Mouse (Mus musculus): ENCODE measurements around the gene Fam166a. TPM values are rescaled to one million over a fixed set of nuclear protein-coding genes. Genes with fewer than 3 reads are reported as not detected.

Fam166a gene
- under 1 TPM in 1 of 2 experiments, not detected in 1; 0.59 TPM for total RNA-seq (2021)

DNA sequence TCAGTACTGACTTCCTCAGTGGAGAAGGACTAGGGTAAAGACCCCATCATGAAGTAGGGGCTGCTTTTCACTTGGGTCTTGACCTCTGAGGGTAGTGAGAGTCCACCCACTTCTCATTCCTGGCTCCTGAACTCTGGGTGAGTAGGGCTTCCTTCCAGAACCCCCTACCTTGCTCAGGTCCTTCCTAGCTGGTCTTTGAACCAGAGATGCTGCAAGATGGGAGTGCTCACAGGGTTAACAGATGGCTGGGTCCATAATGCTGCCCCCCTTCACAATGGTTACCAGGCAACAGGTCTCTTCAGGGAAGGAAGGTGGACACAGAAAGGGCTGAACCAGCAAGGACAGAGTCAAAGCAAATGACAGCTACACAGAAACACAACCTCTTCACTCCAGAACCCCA, at the start of gene Fam166a:
Gene Fam166a, plus strand, starts transcription at position 301 of the 400 bp plus-strand sequence.
- DNase-seq (ENCODE audit: extremely low spot score in 1 of 2, low spot score in 1 of 2), result no peak

DNA sequence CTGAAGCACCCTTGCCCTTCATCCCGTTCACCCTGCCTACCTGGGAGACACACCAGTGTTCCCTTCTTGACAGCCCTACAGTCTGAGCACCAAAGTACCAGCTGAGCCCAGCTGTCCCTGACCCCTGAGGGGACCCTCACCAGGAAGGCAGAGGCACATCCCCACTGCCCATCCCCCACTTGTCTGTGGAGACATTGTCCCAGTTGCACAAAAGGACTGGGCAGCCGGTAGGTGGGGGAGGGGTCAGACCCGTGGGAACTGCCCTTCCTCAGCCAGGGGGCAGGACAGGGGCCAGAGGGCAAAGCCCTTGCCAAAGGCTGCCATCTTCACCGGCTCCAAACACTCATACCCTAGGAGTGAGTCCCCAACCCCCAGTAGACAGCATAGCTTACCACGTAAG, 48.8 kb upstream of the Fam166a start:
- DNase-seq (ENCODE audit: extremely low spot score in 1 of 2, low spot score in 1 of 2), result no peak

DNA sequence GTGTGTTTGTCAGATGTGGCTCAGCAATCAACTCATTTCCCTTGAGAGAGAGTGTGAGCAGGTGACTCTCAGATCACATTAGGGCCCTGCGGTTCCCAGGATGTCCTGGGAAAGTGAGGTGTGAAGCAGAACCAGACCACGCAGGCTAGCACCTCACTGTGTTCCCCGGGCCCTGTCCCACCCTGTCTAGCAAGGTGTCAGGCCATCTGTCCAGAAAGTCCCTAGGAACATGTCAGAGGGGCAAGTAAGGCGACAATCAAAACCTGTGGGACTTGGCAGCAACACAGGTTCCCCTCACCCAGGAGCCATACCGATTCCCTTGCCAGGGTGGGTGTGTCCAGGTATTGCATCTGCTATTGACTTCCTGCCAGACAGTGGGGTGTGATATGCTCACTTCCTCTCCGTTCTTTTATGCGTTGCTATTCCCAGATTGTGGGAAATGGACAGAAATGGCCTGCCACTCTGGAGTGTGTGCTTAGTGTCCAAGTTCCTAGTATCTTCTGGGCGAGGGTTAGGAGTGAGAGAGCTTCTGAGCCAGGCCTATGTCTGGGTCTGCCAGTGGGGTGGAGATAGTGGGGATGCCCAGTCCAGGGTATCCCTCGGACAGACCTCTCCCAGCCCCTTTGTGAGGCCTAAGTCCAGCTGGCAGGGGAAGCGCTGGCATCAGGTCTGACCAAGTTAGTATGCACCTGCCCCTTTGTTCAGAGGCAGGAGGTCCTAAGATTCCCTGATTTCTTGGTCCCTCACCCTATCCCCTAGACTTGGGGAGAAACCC, 48.0 kb upstream of the Fam166a start:
- no peak for DNase-seq (ENCODE audit: extremely low spot score in 1 of 2, low spot score in 1 of 2)

DNA sequence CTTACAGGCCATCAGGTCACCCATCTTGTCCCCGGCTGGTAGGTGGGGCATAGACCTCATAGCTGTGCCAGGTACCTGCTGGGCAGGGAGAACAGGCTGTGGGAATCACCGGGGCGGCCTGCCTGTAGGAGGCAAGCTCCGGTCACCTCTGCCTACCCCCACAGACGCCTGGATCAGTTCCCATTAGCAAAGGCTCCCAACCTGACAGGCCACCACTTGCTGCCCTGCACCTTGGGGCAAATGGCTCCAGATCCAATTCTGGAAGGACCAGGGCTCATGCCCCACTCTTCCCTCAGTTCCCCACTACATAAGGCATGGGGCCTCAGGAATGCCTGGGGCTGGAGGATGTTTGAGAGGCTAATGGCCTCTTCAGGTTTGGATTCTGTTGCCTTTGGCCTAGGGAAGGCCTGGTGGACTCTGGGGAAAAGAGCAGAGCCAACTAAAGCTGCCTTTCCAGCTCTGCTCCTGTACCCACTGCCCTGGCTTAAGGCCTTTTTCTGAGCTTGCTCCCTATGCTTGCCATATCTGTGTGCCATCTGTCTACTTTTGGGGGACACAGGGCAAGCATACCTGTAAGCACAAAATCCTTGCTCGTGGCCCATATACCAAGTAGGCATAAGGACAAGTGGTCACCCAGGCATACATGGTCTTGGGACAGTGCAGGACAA, 47.3 kb upstream of the Fam166a start:
- no peak for DNase-seq (ENCODE audit: extremely low spot score in 1 of 2, low spot score in 1 of 2)

DNA sequence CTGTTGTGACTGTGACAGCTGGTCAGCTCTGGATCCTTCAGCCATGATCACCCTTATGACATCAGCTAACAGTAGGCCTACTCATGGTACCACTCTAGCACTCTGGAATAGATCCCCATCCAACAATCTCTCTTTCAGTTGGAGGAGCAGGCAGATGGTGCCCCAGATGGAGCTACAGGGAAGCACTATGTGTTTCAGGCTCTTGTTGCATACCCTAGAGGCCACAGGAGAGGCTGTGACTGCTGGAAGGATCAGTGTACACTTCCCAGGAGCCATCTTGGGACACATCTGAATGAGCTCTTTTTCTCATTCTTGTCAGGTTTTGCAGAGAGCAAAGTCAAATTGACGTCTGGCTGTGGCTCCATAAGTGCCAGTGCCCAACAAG, 46.8 kb upstream of the Fam166a start:
- peak in 1 of 2 experiments; percentile 59 for DNase-seq (ENCODE audit: extremely low spot score in 1 of 2, low spot score in 1 of 2)

DNA sequence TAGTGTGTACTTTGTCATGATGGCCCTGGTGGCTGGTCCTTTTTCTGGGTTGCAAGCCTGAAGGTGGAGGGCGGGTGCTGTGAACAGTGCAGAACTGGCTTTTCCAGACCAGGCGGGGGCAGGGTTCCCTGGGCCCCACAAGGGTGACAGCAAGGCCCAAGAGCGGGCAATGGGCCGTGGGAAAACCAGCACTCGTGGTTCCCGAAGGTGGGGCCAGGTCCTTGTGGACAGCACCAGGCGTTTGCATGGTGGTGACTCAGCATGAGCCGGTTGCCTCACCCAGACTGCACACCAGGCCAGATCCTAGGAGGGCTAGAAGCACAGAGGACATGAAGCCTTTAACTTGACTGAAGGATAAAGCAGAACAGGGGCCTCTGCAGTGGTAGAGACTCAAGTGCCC, 45.9 kb upstream of the Fam166a start:
- no peak for DNase-seq (ENCODE audit: extremely low spot score in 1 of 2, low spot score in 1 of 2)

DNA sequence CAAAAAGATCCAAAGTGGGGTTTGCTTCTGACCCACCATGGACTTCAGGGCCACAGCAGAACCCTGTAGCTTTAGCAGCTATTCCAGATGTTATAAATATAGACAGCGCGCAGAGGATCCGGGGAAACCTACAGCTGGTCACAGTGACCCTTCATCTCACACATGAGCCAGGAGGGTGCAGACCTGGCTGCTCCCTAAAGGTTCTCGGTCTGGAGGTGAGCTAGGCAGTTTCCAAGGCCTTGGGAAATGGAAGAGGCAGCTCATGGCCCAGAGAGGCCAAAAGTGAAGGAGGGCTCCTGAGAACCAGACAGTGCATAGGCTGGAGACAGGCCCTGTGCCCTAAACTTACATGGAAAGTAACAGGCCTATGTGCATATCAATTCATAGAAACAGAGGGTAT, 44.7 kb upstream of the Fam166a start:
- DNase-seq (ENCODE audit: extremely low spot score in 1 of 2, low spot score in 1 of 2), result no peak

DNA sequence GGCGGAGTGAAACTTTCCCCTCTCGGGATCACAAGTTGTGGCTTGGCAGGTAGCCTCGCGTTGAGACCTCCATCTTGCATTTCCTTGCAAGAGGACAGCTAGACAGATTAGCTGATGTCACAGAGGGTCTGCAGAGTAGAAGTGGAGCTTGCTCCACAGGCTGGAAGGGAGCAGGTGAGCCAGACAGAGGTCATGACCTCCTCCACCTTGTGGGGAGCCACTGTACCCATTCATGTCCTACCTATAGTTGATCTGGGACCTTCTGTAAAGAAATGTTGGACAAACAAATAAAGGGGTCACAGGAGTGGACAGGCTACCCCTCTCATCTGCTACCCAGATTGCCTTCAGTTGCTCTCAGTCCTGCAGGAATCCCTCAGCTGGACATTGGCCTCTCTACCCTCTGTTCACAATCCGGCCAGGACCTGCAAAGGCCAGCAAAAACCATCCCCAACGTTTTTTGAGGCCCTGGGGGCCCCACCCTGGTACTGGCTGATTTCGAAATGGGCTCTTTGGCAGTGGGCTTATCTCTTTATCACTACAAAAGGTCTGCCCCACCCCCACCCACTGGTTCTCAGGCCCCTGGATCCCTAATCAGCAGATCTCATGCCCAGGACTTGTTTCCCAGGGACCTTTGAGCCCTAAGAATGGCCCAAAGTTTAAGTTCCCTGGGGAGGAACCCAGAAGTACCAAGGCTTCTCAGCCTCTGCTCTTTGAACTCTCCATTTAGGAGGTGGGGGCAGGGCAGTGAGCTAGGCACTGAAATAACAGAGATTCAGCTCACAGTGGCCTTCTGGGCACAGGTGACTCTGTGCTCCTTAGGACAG, 43.5 kb upstream of the Fam166a start:
- DNase-seq (ENCODE audit: extremely low spot score in 1 of 2, low spot score in 1 of 2), result no peak

DNA sequence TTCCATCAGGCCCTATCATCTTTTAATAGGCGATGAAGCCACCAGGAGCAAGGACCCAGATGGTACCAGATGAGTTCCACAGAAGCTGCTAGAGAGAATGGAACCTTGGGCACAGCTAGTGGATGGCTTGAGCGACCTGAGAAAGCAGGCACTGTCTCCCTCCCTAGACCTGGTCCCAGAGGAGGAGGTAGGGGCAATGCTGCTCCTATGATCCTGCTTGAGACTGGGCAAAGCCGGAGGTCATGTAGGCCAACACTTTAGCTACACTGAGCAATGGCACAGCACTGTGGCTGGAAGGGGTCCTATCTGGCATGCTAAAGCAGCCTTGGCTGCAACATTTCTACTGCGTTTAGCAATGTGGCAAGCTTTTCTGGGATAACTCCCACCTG, 42.9 kb upstream of the Fam166a start:
- DNase-seq (ENCODE audit: extremely low spot score in 1 of 2, low spot score in 1 of 2), result no peak

DNA sequence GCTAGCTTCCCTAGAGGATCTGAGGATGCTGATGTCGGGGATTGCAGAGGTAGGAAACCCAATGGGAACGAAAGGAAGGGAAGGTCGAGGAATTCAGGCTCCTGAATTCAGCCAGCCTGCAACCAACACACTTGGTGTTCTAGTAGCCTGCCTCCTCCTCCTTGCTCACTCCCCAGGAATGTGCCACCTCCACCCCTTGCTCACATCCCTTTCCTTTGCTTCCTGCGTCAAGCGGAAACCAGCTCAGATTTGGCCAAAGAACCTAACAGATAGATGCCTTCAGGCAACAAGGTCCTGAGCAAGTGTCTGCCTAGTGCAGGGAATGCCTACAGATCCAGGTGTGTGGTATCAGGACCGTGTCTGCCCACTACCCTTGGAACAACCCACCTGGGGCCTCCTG, 42.0 kb upstream of the Fam166a start:
- no peak for DNase-seq (ENCODE audit: extremely low spot score in 1 of 2, low spot score in 1 of 2)

DNA sequence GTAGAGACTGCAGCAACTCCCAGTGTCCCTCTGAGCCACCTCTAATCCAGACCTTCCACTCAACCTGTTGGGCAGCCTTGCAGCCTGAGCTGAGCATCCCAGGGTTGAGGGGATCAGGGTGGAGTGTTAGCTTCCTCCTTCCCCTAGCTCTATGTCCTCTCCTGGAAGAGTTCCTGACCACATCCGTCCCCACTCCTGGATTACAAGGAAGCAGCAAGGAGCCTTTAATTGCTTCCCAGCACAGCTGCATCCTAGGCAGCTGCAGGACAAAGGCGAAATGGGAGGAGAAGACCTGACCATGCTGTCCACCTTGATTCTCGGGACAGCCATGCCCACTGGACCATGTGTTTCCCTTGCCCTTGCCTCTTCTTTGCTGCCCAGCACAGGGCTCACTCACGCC, 41.5 kb upstream of the Fam166a start:
- DNase-seq (ENCODE audit: extremely low spot score in 1 of 2, low spot score in 1 of 2), result no peak

DNA sequence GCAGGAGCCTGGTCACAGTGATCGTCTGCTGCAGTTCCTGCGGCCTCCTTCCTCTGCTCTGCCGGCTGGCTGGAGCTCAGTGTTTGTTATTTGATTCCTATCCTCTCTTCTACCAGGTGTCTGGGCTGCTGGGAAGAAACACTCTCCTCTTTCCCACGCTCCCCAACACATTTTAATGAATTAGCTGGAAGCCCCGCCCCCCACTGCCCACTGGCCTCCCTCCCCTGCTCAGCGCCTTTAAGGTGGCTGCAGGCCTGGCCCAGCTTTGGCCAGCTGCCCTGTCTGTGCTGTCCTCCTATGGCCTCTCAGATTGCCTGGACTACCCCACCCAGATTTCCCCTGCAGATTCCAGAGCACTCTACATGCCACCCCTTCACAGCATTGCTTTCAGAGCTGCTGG, 40.9 kb upstream of the Fam166a start:
- DNase-seq (ENCODE audit: extremely low spot score in 1 of 2, low spot score in 1 of 2), result peak in 1 of 2 experiments; percentile 35

DNA sequence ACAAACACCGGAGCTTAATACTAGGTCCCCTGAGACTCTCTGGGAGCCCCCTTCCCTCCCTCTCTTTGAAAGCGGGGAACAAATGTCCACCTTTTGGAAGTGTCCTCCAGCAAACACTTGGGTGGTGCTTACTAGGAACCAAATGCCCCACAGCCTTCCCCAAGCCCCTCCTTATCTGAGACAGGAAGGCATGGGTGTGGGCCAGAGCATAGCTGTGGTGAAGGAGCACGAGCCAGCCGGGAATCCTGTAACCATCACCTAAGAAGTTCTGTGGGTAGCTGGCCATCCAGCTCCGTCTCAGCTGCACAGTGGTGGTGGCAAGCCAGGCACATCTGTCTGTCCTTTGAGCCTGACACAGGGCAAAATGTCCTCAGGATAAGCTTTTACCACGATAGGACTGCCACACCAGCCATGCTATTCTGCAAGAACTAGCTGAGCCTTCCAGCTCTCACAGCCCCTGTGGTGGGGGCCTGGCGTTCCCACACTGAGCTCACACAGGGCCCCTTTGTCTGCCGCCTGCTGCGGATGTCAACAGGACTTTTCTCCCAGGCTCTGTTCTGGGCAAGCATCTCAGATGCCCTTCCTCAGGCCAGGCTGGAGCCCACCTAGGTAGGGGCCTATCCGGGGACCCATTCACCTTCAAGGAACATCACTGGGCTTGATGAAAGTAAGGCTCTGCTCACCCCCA, 40.1 kb upstream of the Fam166a start:
- DNase-seq (ENCODE audit: extremely low spot score in 1 of 2, low spot score in 1 of 2), result no peak

DNA sequence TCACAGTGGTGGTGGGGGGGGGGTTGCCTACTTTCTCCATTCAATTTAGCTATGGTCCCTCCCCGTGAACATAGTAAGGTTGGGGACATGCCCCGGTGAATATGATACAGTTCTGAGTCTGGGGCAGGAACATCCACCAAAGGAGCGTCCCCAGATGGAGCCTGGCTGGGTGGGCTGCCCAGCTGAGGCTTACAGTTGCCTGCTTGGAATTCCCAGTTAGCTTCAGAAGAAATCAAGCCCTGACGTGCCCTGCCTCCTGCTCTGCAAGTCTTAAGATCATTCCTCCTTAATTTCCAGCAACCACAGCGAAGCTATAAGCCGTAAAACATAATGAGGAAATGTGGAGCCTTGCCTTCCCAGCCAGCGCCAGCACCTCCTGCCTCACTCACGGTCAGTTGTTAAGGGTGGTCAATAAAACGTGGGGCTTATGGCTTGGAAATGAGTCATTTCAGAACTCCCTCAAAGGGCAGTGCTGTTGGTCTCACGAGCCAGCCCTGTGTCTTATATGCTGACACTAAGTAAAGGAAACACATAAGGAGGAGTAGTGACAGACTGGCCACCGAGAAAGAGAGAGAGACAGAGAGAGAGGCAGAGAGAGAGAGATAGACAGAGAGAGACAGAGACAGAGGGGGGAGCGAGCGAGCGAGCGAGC, 38.9 kb upstream of the Fam166a start:
- no peak for DNase-seq (ENCODE audit: extremely low spot score in 1 of 2, low spot score in 1 of 2)

DNA sequence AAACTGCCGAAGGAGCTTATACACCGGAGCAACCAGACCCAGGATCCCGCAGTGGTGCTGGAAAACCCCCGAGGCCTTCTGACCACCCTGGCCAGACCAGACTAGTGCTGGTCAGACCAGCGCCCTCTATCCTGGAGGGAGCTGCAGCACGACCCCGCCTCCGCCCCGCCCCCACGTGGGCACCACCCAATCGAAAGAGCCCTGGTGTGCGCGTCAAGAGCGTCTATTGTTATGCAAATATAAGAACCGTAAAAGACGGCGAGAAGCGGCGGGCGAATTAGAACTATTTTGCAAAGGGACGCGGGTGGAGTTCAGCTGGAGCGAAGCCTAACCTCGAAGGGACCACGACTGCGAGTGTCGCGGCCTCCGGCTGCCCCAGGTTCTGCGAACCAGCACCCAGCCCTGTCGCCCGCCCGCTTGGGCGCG, 38.1 kb upstream of the Fam166a start, which contains the start of gene Nrarp:
Gene Nrarp, plus strand, starts transcription at position 281 of the 426 bp plus-strand sequence.
- peak; percentile 91 to 94 for DNase-seq (ENCODE audit: extremely low spot score in 1 of 2, low spot score in 1 of 2)

DNA sequence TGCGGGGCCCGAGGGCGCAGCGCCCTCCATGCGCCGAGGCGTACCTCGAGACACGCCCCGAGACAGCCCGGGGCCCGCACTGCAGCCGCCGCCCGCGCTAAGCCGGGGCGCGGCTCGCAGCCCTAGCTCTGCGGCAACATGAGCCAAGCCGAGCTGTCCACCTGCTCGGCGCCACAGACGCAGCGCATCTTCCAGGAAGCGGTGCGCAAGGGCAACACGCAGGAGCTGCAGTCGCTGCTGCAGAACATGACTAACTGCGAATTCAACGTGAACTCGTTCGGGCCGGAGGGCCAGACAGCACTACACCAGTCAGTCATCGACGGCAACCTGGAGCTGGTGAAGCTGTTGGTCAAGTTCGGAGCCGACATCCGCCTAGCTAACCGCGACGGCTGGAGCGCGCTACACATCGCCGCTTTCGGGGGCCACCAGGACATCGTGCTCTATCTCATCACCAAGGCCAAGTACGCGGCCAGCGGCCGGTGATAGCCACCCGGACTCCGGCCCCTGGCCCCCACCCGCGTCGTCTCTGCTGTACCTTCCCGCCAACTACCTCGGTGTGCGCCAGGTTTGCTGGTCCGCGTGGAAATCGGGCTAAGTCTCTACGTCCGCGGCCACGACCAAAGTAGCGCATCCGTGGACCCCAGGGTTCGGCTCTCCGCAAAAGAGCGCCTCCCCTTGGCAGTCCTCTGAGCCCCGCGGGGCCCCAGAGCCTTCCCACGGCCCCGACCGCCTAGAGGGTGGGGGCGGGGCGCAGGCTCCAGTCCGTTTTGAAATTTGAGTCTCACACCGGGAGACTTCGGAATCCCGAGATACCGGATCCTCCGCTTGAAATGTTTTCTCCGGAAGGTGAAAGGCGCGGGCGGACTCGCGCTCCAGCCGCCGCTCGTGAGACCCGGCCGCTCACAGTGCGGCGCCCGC, 37.3 kb upstream of the Fam166a start:
- peak in 1 of 2 experiments; percentile 32 for DNase-seq (ENCODE audit: extremely low spot score in 1 of 2, low spot score in 1 of 2)

DNA sequence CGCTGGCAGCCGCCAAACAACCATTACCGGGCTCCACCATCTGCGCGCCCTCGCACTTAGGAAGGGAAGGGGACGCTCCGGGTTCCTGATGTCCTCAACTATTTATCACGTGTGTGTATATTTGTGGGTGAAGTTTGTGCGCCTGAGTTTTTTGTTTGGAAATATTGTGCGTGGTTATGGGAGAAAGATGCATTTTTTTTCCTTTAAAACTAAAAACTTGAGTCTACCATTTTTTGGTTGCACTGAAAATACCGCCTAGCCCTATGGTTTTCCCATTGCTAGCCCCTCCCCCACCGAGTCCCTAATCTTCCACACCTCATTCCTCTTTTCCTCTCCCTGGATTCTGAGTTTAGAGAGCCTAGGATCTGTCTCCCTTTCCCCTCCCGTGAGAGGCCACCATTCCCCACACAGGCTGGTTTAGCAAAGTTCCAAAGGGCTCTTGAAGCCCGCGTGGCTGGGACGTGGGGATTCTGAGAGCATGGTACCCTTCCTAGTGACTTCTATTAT, 36.6 kb upstream of the Fam166a start:
- no peak for DNase-seq (ENCODE audit: extremely low spot score in 1 of 2, low spot score in 1 of 2)

DNA sequence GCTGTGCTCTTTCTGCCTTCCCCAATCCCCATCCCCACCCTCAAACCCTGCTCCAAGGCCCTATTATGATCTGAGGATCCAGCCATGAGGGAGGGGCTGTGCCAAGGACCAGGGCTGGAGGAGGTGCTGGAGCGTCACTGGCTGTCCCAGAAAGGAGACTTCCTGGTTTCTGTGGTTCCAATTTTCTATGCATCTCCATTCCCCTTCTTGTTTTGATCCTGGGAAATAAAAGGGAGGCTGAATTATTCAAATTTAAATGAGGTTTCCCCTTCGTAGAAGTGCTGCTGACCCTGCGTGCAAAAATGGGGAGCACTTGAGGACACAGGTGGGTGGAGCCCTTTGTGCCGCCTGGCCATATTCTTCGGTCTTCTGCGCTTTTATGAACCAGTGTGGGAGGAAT, 35.9 kb upstream of the Fam166a start:
- DNase-seq (ENCODE audit: extremely low spot score in 1 of 2, low spot score in 1 of 2), result no peak

DNA sequence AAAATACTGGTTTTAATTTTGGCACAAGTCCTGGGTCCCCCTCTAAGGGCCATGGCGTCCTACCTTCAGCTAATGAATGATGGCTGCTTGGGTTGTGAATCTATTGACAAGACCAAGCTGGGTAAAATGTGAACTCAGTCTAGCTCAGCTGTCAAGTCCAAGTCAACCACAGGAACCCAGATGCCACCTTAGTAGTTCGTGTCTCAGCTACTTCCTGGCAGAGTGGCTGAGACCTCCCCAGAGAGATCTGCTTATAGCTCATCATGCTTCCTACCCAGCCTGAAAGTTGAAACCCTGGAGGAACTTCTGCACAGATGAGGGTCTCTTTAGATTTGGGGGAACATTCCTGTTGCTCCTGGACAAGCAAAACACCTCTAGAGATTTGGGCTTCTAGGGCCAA, 35.2 kb upstream of the Fam166a start:
- no peak for DNase-seq (ENCODE audit: extremely low spot score in 1 of 2, low spot score in 1 of 2)

All from layer of hippocampus, postnatal 25 days (tissue).